14 mouse cellular contexts compared by ENCODE assay signal in genomic region chr10:69238311-69238710, GRCm38 (mm10). TPM values are rescaled to one million over a fixed set of nuclear protein-coding genes. Genes with fewer than 3 reads are reported as not detected.
A peak's percentile ranks its signal among the peaks of the same experiment; 100 is the strongest.
DNase-seq lines count a peak whose midpoint lies in the region; ATAC-seq lines count a peak whose summit lies in the region.
"Had no signal": no experiment of that assay in that cellular context is flagged by ENCODE, and none has a peak within 500 bp of the region (broad histone marks: within the 10 kb centered on the region; RNA-seq: fewer than 3 reads in every experiment).

No protein-coding gene starts in this region.

- H3K4me3 ChIP-seq in hindbrain, embryonic 10.5 days = no peak overlapping the region
- H3K4me3 ChIP-seq in hindbrain, embryonic 14.5 days (replicated peaks; ENCODE audit: low read length) = no peak overlapping the region
- H3K4me3 ChIP-seq in forebrain, embryonic 13.5 days = no peak overlapping the region
- H3K4me3 ChIP-seq in midbrain, embryonic 12.5 days = no peak overlapping the region
- H3K4me3 ChIP-seq: heart, adult 2 months; liver, embryonic 13.5 days had no signal

- H3K27ac ChIP-seq in hindbrain, embryonic 10.5 days = no peak overlapping the region
- H3K27ac ChIP-seq in hindbrain, embryonic 14.5 days = no peak overlapping the region
- H3K27ac ChIP-seq in forebrain, embryonic 13.5 days = no peak overlapping the region
- 0 out of 2 replicates have a peak overlapping the region, but pooled peaks have one; percentile 26 for H3K27ac ChIP-seq in midbrain, embryonic 12.5 days (replicated peaks)
- H3K27ac ChIP-seq: heart, adult 2 months; liver, embryonic 13.5 days had no signal

- H3K27me3 ChIP-seq in hindbrain, embryonic 10.5 days (ENCODE audit: insufficient read depth, poor library complexity, severe bottlenecking) = no peaks in the 10 kb centered on the region
- no peaks in the 10 kb centered on the region for H3K27me3 ChIP-seq in hindbrain, embryonic 14.5 days (ENCODE audit: control insufficient read depth, insufficient read depth, low read length)
- no peaks in the 10 kb centered on the region for H3K27me3 ChIP-seq in forebrain, embryonic 13.5 days
- no peaks in the 10 kb centered on the region for H3K27me3 ChIP-seq in midbrain, embryonic 12.5 days
- H3K27me3 ChIP-seq: CH12.LX; liver, embryonic 13.5 days had no signal

- H3K4me2 ChIP-seq in hindbrain, embryonic 14.5 days (replicated peaks) = no peak overlapping the region
- H3K4me2 ChIP-seq in forebrain, embryonic 13.5 days = no peak overlapping the region
- no peak overlapping the region for H3K4me2 ChIP-seq in midbrain, embryonic 12.5 days (replicated peaks)
- H3K4me2 ChIP-seq: liver, embryonic 13.5 days had no signal

- H3K36me3 ChIP-seq in hindbrain, embryonic 10.5 days = peaks cover 13% of the 10 kb centered on the region; the same call in 1 of the 2 replicates
- H3K36me3 ChIP-seq in hindbrain, embryonic 14.5 days (replicated peaks; ENCODE audit: control insufficient read depth, insufficient read depth) = no peaks in the 10 kb centered on the region
- H3K36me3 ChIP-seq in forebrain, embryonic 13.5 days (ENCODE audit: poor library complexity, severe bottlenecking) = no peaks in the 10 kb centered on the region
- no peaks in the 10 kb centered on the region for H3K36me3 ChIP-seq in midbrain, embryonic 12.5 days
- H3K36me3 ChIP-seq: liver, embryonic 13.5 days had no signal

- H3K9ac ChIP-seq in hindbrain, embryonic 14.5 days = no peak overlapping the region
- H3K9ac ChIP-seq in forebrain, embryonic 13.5 days = no peak overlapping the region
- no peak overlapping the region for H3K9ac ChIP-seq in midbrain, embryonic 12.5 days (replicated peaks)
- H3K9ac ChIP-seq: liver, embryonic 13.5 days had no signal

- ATAC-seq in hindbrain, embryonic 14.5 days (ENCODE audit: low FRiP score) = no peak
- ATAC-seq in forebrain, embryonic 13.5 days = peak; percentile 38; the same call in 1 of the 2 replicates
- peak; percentile 80; the same call in 1 of the 2 replicates for ATAC-seq in midbrain, embryonic 12.5 days (ENCODE audit: low FRiP score, low read depth)

- H3K9me3 ChIP-seq in hindbrain, embryonic 10.5 days = no peaks in the 10 kb centered on the region
- peaks cover 6% of the 10 kb centered on the region; the same call in 1 of the 2 replicates for H3K9me3 ChIP-seq in hindbrain, embryonic 14.5 days (ENCODE audit: control insufficient read depth, low read length)
- H3K9me3 ChIP-seq in forebrain, embryonic 13.5 days (replicated peaks) = peaks cover 7% of the 10 kb centered on the region; the same call in 1 of the 2 replicates
- no peaks in the 10 kb centered on the region for H3K9me3 ChIP-seq in midbrain, embryonic 12.5 days
- H3K9me3 ChIP-seq: liver, embryonic 13.5 days had no signal

- peak; percentile 23 for DNase-seq in hindbrain, embryonic 10.5 days (ENCODE audit: low spot score)
- no peak for DNase-seq in hindbrain, embryonic 14.5 days (ENCODE audit: low spot score)
- peak; percentile 47 to 69 for DNase-seq in cerebellum, postnatal 10 days
- DNase-seq in urinary bladder, adult 18-20 months (ENCODE audit: low spot score in 2 of 2) = no peak
- no peak for DNase-seq in kidney, adult 11 months
- no peak for DNase-seq in gastrocnemius, postnatal 25 days
- DNase-seq: heart, adult 2 months; heart, postnatal 36 days; kidney, postnatal 10 days; liver, embryonic 13.5 days; thymus, adult 18-20 months had no signal

- peaks cover 4% of the 10 kb centered on the region; the same call in 1 of the 2 replicates for H3K4me1 ChIP-seq in hindbrain, embryonic 10.5 days (replicated peaks)
- H3K4me1 ChIP-seq in hindbrain, embryonic 14.5 days (replicated peaks; ENCODE audit: control insufficient read depth, insufficient read depth, low read length) = no peaks in the 10 kb centered on the region
- peaks cover 4% of the 10 kb centered on the region for H3K4me1 ChIP-seq in forebrain, embryonic 13.5 days
- peaks cover 4% of the 10 kb centered on the region; the same call in 1 of the 2 replicates for H3K4me1 ChIP-seq in midbrain, embryonic 12.5 days
- H3K4me1 ChIP-seq: liver, embryonic 13.5 days had no signal

- WGBS in hindbrain, embryonic 10.5 days = 62% methylated on average over 6 of the region's 6 CpGs
- 51% methylated on average over 6 of the region's 6 CpGs for WGBS in hindbrain, embryonic 14.5 days
- WGBS in forebrain, embryonic 13.5 days = 60% methylated on average over 6 of the region's 6 CpGs
- 55% methylated on average over 6 of the region's 6 CpGs for WGBS in midbrain, embryonic 12.5 days

RNA-seq across cellular contexts. Expression of gene A930033H14Rik, which starts 25.4 kb away (rescaled TPM):
- polyA plus RNA-seq in hindbrain, embryonic 10.5 days (2016; fragmentation: Nextera tagmentation; extraction: Ambion mirVana) = 0.81 and 0.96 TPM in 2 replicates
- 0.89 and 2.0 TPM in 2 replicates for polyA plus RNA-seq in hindbrain, embryonic 14.5 days (2014; fragmentation: Nextera tagmentation; extraction: Ambion mirVana)
- 0.94 and 1.2 TPM in 2 replicates for polyA plus RNA-seq in forebrain, embryonic 13.5 days (2015; fragmentation: Nextera tagmentation; extraction: Ambion mirVana)
- polyA plus RNA-seq in midbrain, embryonic 12.5 days (2016; fragmentation: Nextera tagmentation; extraction: Ambion mirVana) = 1.1 and 1.3 TPM in 2 replicates
- 1 to 10 TPM; 2.7 to 2.8 TPM for total RNA-seq in gastrocnemius, postnatal 25 days (2021)

Comparison
In these comparisons a context has a peak if more than half of its experiments do, and no peak if none do; other contexts are left out.
1. DNase-seq: peak in hindbrain, embryonic 10.5 days (single experiment) and cerebellum, postnatal 10 days (2 of 2); none in hindbrain, embryonic 14.5 days (single experiment), urinary bladder, adult 18-20 months (0 of 2), kidney, adult 11 months (single experiment) and gastrocnemius, postnatal 25 days (single experiment).